Mouse (Mus musculus) kidney, postnatal 10 days (tissue): ENCODE data around the gene Gps2.
"Not testable (repeated sequence)": the region's sequence is repeated elsewhere in the genome, so short reads cannot be mapped to it uniquely, and the experiment has no call there.

Experiments
- DNase-seq: peaks from one replicate; pipeline ENCODE4 v3.0.0; 2021; ENCODE audit warnings: mixed read lengths

Gene Gps2

GRCm38 (mm10) chr11:69917379-69917948, 3.8 kb downstream of the Gps2 start:
- no peak for DNase-seq

DNA sequence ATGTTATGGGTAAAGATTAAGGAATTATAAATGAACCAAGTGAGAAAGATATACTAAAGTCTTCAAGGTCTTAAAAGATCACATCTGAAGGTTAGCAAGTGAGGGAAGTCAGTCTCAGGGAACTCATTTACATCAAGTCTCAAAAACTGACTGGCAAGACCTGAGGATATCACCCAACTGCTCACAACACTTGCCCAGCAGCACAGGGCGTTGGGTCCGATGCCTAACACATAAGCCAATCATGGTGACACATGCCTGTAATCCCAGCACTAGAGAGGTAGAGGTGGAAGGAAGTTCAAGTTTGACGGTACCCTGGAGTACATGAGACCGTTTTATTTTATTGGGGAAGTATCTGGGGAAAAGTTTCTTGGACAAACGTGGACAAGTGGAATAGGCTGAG, 4.4 kb downstream of the Gps2 start:
- no peak for DNase-seq

DNA sequence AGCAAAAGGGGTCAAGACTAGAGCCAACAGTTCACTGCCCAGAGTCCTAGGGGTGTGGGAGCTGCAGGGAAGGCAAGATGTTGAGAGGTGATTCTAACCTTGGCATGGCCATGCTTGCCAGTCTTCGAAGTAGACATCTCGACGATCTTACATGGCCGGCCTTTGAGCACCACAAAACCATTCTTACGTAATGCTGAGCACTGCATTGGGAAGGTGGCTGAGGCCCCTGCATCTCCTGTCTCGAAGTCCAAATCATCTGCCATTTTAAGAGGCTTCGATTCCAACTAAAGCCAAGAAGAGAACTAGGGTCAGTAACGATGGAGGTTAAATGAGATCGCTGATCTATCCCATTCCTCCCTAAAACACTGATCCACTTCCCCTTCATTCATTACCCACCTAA, 5.4 kb downstream of the Gps2 start:
- no peak for DNase-seq

- DNase-seq, result peak; percentile 87
These were observed 6.1 kb downstream of the Gps2 start for GRCm38 (mm10) chr11:69919661-69920265.

- DNase-seq, result peak; percentile 77
These were observed 6.8 kb downstream of the Gps2 start for GRCm38 (mm10) chr11:69920266-69921031.

DNA sequence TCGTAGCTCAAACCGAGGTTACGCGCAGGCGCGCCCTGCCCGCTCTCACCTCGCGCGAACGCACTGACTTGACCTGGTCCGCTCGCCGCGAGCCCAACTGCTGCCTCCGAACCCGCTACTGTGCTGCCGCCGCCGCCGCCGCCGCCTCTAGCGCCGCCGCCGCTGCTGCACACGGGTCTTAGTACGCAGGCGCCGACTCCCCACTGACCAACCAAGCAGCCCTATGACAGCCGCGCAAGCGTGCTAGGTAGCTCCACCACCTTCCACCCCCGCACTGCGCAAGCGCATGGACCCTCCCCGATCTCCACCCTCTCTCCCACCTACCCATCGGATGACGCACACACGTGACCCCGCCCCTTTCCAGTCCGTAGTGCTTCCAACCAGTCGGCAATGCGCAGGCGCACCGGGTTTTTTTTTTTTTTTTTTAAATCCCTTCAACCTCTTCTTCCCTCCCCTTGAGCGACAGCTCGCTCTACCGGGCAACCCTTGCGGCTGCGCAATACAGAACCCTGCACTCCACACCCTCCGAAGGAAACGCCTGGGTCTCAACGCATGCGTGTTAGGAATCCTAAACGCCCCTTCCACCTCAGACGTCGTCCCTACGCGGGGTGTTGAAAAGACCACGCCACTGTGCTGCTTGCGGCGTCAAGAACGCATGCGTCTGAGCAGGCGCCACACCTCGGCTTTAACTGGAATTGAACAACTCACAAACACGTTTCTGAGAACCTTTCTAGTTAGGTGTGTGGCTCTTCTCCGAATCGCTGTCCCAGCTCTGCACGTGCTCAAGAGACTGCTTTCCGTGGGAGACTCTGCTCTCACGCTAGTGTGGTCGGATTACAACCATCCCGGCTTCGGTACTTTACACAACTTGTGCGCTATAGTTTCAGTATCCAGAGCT, 7.7 kb downstream of the Gps2 start, which contains the start of gene Eif5a:
Eif5a (minus strand) TSS at position 845 of the 898 bp plus-strand sequence.
- DNase-seq, result peak; percentile 100

DNA sequence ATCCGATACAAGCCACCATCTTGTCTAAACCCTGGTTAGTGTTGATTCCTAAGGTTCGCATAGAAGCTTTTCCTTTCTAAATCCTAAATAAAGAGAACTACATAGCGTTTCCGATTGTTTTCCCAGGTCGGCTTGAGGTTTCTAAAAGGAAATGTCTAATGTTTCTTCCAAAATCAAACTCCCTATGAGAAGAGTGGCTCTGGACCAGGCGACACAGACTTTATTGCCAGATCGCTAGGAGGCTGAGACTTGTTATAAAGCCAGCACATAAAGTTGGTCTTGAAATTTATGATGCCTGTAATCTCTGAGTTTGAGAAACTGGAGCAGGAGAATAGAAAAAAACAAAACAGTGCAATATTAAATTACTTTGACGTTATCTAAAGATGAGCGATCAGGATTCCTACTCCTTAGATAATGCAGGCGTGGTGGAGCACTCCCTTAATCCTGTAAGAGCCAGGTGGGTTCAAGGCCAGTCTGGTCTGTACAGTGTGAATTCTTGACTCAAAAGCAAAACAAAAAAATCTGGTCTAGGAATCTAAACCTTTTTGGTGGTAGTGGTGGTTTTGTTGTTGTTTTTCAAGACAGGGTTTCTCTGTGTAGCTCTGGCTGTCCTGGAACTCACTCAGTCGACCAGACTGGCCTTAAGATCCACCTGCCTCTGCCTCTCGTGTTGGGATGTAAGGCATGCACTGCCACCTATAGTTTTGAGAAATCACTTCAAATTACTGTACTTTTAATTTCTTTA, 8.5 kb downstream of the Gps2 start:
- no peak for DNase-seq

- no peak for DNase-seq
These were observed 9.1 kb downstream of the Gps2 start for GRCm38 (mm10) chr11:69922796-69923195.

DNA sequence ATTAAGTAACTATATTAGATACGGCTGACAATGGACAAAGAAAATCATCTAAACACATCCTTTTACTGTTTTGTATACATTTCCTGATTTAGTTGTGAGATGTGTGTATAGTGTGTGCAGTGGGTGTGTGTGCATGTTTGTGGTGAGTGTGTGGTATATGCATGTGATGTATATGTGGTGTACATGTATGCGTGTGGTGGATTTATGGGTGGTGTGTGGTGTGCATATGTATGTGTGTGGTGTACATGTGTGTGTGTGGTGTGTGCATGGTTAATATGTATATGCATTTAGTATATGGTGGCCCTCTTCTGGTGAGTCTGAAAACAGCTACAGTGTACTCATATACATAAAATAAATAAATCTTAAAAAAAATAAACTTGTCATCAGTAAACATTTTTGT, 13.8 kb downstream of the Gps2 start:
- no peak for DNase-seq

GRCm38 (mm10) chr11:69929712-69930111, 16.0 kb downstream of the Gps2 start:
- DNase-seq, result no peak

DNA sequence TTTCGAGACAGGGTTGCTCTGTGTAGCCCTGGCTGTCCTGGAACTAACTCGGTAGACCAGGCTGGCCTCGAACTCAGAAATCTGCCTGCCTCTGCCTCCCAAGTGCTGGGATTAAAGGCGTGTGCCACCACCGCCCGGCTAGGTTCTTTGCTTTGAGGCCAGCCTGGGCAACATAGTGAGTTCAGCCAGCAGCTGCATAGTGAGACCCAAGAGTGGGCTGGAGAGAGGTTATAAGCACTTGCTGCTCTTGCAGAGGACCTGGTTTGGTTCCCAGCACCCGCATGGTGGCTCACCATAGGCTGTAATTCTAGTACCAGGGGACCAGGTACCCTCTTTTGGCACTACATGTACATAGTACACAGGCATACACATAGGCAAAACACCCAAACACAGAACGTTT, 16.5 kb downstream of the Gps2 start:
- DNase-seq, result not testable (repeated sequence)

DNA sequence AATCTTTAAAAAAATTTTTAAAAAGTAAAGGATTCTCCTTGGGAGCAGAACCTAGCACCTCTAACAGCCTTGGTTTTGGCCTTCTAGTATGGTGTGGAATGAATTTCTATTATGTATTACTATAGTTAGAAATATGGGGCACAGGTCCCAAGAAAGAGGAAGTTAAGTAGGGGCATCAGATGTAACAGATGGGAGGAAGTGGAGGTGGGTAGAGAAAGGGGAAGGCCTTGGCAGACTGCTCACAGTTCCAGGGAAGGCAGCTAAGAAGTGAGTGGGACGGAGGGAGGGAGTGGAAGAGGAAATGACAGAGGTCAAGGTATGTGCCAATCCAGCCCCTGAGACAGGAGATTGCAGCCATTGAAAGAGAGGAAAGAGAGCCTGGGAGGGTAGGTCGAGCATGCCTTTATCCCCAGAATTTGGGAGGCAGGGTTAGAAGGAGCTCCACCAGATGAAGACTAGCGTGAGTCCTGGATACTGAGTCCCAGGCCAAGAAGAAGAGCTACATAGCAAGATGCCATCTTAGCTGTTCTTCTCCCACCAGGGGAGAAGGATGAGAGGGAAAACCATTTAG, 17.4 kb downstream of the Gps2 start:
- DNase-seq, result no peak

GRCm38 (mm10) chr11:69931769-69932168, 18.1 kb downstream of the Gps2 start:
- no peak for DNase-seq

DNA sequence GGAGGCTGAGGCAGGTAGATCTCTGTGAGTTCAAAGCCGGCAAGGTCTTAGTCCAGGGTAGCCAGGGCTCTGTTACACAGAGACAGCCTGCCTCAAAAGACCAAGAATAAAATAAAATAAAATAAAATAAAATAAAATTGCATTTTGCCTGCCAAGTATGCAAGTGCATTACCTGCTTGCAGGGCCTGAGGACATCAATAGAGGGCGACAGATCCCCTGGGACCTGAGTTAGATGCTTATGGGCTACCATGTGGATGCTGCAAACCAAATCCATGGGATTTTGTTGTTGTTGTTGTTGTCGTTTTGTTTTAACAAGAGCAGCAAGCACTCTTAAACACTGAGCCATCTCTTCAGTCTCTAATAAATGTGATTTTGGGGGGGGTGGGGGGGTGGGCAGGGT, 18.6 kb downstream of the Gps2 start:
- DNase-seq, result no peak

DNA sequence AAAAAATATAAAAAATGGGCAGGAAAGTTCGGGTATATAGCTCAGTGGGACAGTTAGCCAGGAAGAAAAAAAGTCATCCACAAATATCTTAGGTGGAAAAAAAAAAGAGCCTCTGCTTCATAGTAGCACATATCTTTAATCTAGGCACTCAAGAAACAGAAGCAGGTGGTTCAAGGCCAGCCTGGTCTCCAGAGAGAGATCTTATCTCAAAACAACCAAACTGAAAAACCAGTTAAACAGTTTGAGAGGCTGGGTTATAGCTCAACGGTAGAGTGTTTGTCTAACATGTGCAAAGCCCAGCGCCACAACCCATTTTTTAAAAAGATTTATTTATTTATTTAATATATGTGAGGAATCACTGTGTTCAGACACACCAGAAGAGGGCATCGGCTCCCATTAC, 19.4 kb downstream of the Gps2 start:
- no peak for DNase-seq

GRCm38 (mm10) chr11:69934169-69934568, 20.5 kb downstream of the Gps2 start:
- peak; percentile 97 for DNase-seq

- DNase-seq, result no peak
These were observed 21.0 kb downstream of the Gps2 start for GRCm38 (mm10) chr11:69934681-69935080.

- peak; percentile 94 for DNase-seq
These were observed 21.6 kb downstream of the Gps2 start, which contains the start of gene Ybx2 for GRCm38 (mm10) chr11:69935137-69935879. TSS of gene Ybx2 (plus strand) at chr11:69935796.

- peak; percentile 62 for DNase-seq
These were observed 22.5 kb downstream of the Gps2 start for GRCm38 (mm10) chr11:69936156-69936555.

DNA sequence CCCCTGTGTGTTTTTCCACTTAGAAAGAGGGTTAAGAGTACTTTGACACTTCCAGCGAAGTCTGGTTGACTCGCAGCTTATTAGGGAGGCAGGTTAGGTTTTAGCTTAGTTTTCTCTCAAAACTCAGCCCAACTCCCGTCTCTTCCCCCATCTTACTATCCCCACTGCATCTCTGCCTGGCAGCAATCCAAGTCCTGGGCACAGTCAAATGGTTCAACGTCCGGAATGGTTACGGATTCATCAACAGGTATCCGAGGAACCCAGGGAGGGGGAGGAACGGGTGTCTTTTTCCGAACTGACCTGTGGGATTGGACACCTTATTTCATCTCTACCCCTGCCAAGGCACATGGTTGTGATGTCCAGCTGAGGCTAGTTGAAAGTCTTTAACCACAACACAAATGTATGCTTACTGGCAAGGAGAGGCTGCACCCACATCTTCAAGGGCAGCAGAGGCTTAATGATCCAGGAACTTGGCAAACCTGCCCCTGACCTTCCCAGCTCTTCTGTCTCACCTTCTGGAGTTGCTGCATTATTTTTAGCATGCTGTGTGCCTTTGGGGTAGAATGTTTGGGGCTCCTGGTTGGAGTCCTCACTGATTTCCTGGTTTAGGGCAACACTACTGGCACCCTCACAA, 23.1 kb downstream of the Gps2 start:
- DNase-seq, result peak; percentile 62

GRCm38 (mm10) chr11:69937385-69937784, 23.7 kb downstream of the Gps2 start:
- DNase-seq, result peak; percentile 71
